Mouse (Mus musculus) kidney, adult 18-20 months (tissue): ENCODE data around the gene Olfr96.
"Not testable (repeated sequence)": the region's sequence is repeated elsewhere in the genome, so short reads cannot be mapped to it uniquely, and the experiment has no call there.

Source experiments
- DNase-seq: peaks from one replicate; pipeline ENCODE4 v3.0.0; 2021

Gene Olfr96

GRCm38 (mm10) chr17:37219846-37220245, at the start of gene Olfr96:
TSS of gene Olfr96 (plus strand) at chr17:37220146.
- DNase-seq: no peak

- DNase-seq: no peak
These were observed 34.5 kb upstream of the Olfr96 start for GRCm38 (mm10) chr17:37185474-37185873.

- DNase-seq: peak; percentile 32
These were observed 29.2 kb upstream of the Olfr96 start for GRCm38 (mm10) chr17:37190711-37191110.

GRCm38 (mm10) chr17:37193032-37193431, 26.9 kb upstream of the Olfr96 start:
- DNase-seq: no peak

GRCm38 (mm10) chr17:37193656-37194055, 26.3 kb upstream of the Olfr96 start, which contains the start of gene Ubd:
TSS of gene Ubd (plus strand) at chr17:37193892.
- DNase-seq: no peak

GRCm38 (mm10) chr17:37194782-37195181, 25.2 kb upstream of the Olfr96 start:
- no peak for DNase-seq

GRCm38 (mm10) chr17:37196845-37197724, 22.9 kb upstream of the Olfr96 start:
- peak; percentile 18 for DNase-seq

GRCm38 (mm10) chr17:37200894-37201293, 19.1 kb upstream of the Olfr96 start, which contains the start of gene Olfr94:
TSS of gene Olfr94 (minus strand) at chr17:37200994.
- no peak for DNase-seq

- peak; percentile 79 for DNase-seq
These were observed 16.6 kb upstream of the Olfr96 start for GRCm38 (mm10) chr17:37203206-37203916.

GRCm38 (mm10) chr17:37203917-37204236, 16.1 kb upstream of the Olfr96 start:
- no peak for DNase-seq

GRCm38 (mm10) chr17:37210884-37211768, 8.8 kb upstream of the Olfr96 start:
- no peak for DNase-seq

GRCm38 (mm10) chr17:37213018-37213417, 6.9 kb upstream of the Olfr96 start, which contains the start of gene Olfr95:
TSS of gene Olfr95 (minus strand) at chr17:37213118.
- no peak for DNase-seq

GRCm38 (mm10) chr17:37218486-37218885, 1.5 kb upstream of the Olfr96 start:
- DNase-seq: no peak

GRCm38 (mm10) chr17:37221879-37222278, 1.9 kb downstream of the Olfr96 start:
- DNase-seq: no peak

- DNase-seq: not testable (repeated sequence)
These were observed 17.3 kb downstream of the Olfr96 start, which contains the start of gene Olfr97 for GRCm38 (mm10) chr17:37237230-37237629. TSS of gene Olfr97 (minus strand) at chr17:37237330.

GRCm38 (mm10) chr17:37242198-37242597, 22.3 kb downstream of the Olfr96 start:
- DNase-seq: no peak

GRCm38 (mm10) chr17:37246715-37247114, 26.8 kb downstream of the Olfr96 start:
- peak; percentile 9 for DNase-seq

GRCm38 (mm10) chr17:37249460-37249859, 29.5 kb downstream of the Olfr96 start:
- no peak for DNase-seq

- DNase-seq: peak; percentile 16
These were observed 30.6 kb downstream of the Olfr96 start for GRCm38 (mm10) chr17:37250544-37250943.

GRCm38 (mm10) chr17:37263626-37264025, 43.7 kb downstream of the Olfr96 start, which contains the start of gene Olfr98:
TSS of gene Olfr98 (minus strand) at chr17:37263749.
- no peak for DNase-seq

- peak; percentile 93 for DNase-seq
These were observed 50.2 kb downstream of the Olfr96 start, which contains the start of gene H2-M3 for GRCm38 (mm10) chr17:37270058-37270701. TSS of gene H2-M3 (plus strand) at chr17:37270220.

- peak; percentile 63 for DNase-seq
These were observed 50.8 kb downstream of the Olfr96 start for GRCm38 (mm10) chr17:37270702-37271092.
